Mouse (Mus musculus) testis, adult 2 months (tissue): ENCODE measurements around the gene Matk.

Experiments
- CTCF ChIP-seq: fragments of 200-500 bp; IDR thresholded peaks from 2 replicates; pipeline ENCODE4 v1.5.1; 2012; ENCODE audit warnings: low read depth, mild to moderate bottlenecking, inconsistent platforms, low read length, moderate library complexity; ENCODE audit not compliant: control insufficient read depth, insufficient read depth, insufficient replicate concordance
- POLR2A ChIP-seq: fragments of 200-500 bp; IDR thresholded peaks from 2 replicates; pipeline ENCODE4 v1.6.1; 2012; ENCODE audit warnings: low read depth, mild to moderate bottlenecking, inconsistent platforms, low read length, moderate library complexity; ENCODE audit not compliant: control insufficient read depth

GRCm38 (mm10) chr10:81284189-81284588 lies 31.5 kb downstream of the Matk start:
- no peak for TF ChIP-seq CTCF
- no peak for TF ChIP-seq POLR2A
